7 mouse cellular contexts compared by ENCODE assay signal in the genomic region with DNA sequence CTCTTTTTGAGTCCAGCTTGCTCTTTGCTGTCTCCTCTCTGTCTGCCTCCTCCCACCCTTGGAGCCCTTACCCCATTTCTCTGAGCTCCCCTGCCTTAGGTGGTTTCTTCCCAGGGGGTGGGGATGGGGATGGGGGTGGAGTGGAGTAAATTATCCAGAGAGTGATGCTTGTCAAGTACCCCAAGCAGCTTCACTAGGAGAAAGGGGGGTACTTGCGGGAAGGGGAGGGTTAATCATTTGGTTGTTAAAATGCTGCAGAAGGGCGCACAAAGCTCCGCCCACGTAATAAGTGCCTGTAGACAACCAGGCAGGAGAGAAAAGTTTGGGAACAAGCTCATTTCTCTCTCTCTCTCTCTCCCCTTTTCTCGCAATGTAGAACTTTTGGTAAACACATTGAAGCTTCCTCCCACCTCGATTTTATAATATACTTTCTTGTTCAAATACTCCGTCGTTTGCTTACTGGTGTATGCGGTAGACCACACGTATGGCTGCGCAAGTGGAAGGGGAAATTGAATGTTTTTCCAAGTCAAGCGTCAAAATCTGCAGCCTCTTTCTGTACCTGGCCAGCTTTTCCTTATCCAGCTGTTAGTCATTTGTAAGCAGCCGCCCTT.
DNase-seq lines count a peak whose midpoint lies in the region; ATAC-seq and TF ChIP-seq lines count a peak whose summit lies in the region.

No protein-coding gene starts in this region.

- WGBS in lung, embryonic 15.5 days: 3% methylated on average over 13 of the region's 13 CpGs
- WGBS in forebrain, embryonic 14.5 days: 0% methylated on average over 13 of the region's 13 CpGs
- 3% methylated on average over 13 of the region's 13 CpGs for WGBS in liver, embryonic 12.5 days (ENCODE audit: insufficient replicate concordance)
- WGBS in stomach, postnatal 0 days: 0% methylated on average over 13 of the region's 13 CpGs
- under 1% methylated on average over 13 of the region's 13 CpGs for WGBS in kidney, adult 2 months

- H3K36me3 ChIP-seq in lung, embryonic 15.5 days: no peaks in the 10 kb centered on the region
- no peaks in the 10 kb centered on the region for H3K36me3 ChIP-seq in forebrain, embryonic 14.5 days (ENCODE audit: control insufficient read depth, insufficient read depth, low read length)
- no peaks in the 10 kb centered on the region for H3K36me3 ChIP-seq in liver, embryonic 12.5 days
- H3K36me3 ChIP-seq in stomach, postnatal 0 days (ENCODE audit: control insufficient read depth, insufficient read depth, low read length): no peaks in the 10 kb centered on the region
- H3K36me3 ChIP-seq in kidney, adult 2 months (ENCODE audit: control insufficient read depth, insufficient read depth, low read length): no peaks in the 10 kb centered on the region

- H3K9me3 ChIP-seq in lung, embryonic 15.5 days: no peaks in the 10 kb centered on the region
- H3K9me3 ChIP-seq in forebrain, embryonic 14.5 days (replicated peaks; ENCODE audit: control insufficient read depth, low read length): no peaks in the 10 kb centered on the region
- H3K9me3 ChIP-seq in liver, embryonic 12.5 days (replicated peaks): no peaks in the 10 kb centered on the region
- no peaks in the 10 kb centered on the region for H3K9me3 ChIP-seq in stomach, postnatal 0 days (ENCODE audit: control insufficient read depth, low read length)

- no peak for ATAC-seq in lung, embryonic 15.5 days (ENCODE audit: borderline replicate concordance, extremely low read depth, low FRiP score, low TSS enrichment)
- ATAC-seq in forebrain, embryonic 14.5 days: peak; percentile 59
- ATAC-seq in liver, embryonic 12.5 days: no peak
- no peak for ATAC-seq in stomach, postnatal 0 days (ENCODE audit: low FRiP score, low TSS enrichment)

- no peak overlapping the region for H3K9ac ChIP-seq in lung, embryonic 15.5 days
- H3K9ac ChIP-seq in forebrain, embryonic 14.5 days (ENCODE audit: low read length): peak overlapping the region; percentile 67; the same call in 1 of the 2 replicates
- H3K9ac ChIP-seq in liver, embryonic 12.5 days: no peak overlapping the region
- no peak overlapping the region for H3K9ac ChIP-seq in stomach, postnatal 0 days (ENCODE audit: low read length)

- no peak for TF ChIP-seq EP300 in stomach, postnatal 0 days (optimal IDR thresholded peaks at IDR 0.05)

- no peaks in the 10 kb centered on the region for H3K4me1 ChIP-seq in lung, embryonic 15.5 days
- peaks cover 6% of the 10 kb centered on the region; the same call in 1 of the 2 replicates for H3K4me1 ChIP-seq in forebrain, embryonic 14.5 days (ENCODE audit: control insufficient read depth, insufficient read depth, low read length)
- H3K4me1 ChIP-seq in liver, embryonic 12.5 days: no peaks in the 10 kb centered on the region
- no peaks in the 10 kb centered on the region for H3K4me1 ChIP-seq in stomach, postnatal 0 days (replicated peaks; ENCODE audit: control insufficient read depth, insufficient read depth)
- H3K4me1 ChIP-seq in kidney, adult 2 months (ENCODE audit: control insufficient read depth, insufficient read depth, low read length): no peaks in the 10 kb centered on the region

- peak overlapping the region; percentile 21 for H3K4me3 ChIP-seq in lung, embryonic 15.5 days
- H3K4me3 ChIP-seq in forebrain, embryonic 14.5 days (ENCODE audit: low read depth, low read length): peak overlapping the region; percentile 30
- H3K4me3 ChIP-seq in liver, embryonic 12.5 days: no peak overlapping the region
- H3K4me3 ChIP-seq in stomach, postnatal 0 days (ENCODE audit: low read depth, low read length): peak overlapping the region; percentile 8; the same call in 1 of the 2 replicates
- H3K4me3 ChIP-seq in kidney, adult 2 months (ENCODE audit: insufficient read depth, low read depth, low read length): no peak overlapping the region

- no peak for DNase-seq in lung, postnatal 36 days
- peak; percentile 52 for DNase-seq in forebrain, embryonic 14.5 days (ENCODE audit: low spot score)
- no peak for DNase-seq in stomach, postnatal 0 days (ENCODE audit: low spot score)
- no peak for DNase-seq in cerebellum, adult 11-12 months
- no peak for DNase-seq in kidney, adult 2 months

- peaks cover 5% of the 10 kb centered on the region; the same call in 1 of the 2 replicates for H3K27me3 ChIP-seq in lung, embryonic 15.5 days
- H3K27me3 ChIP-seq in forebrain, embryonic 14.5 days (replicated peaks; ENCODE audit: control insufficient read depth, insufficient read depth, low read length): no peaks in the 10 kb centered on the region
- H3K27me3 ChIP-seq in liver, embryonic 12.5 days (replicated peaks): peaks cover 14% of the 10 kb centered on the region; the same call in 1 of the 2 replicates
- no peaks in the 10 kb centered on the region for H3K27me3 ChIP-seq in stomach, postnatal 0 days (ENCODE audit: control insufficient read depth, insufficient read depth, low read length)
- no peaks in the 10 kb centered on the region for H3K27me3 ChIP-seq in kidney, adult 2 months (replicated peaks; ENCODE audit: control insufficient read depth, insufficient read depth, low read length)

- no peak for TF ChIP-seq POLR2A in kidney, adult 2 months (IDR thresholded peaks at IDR 0.05; ENCODE audit: low read depth, low read length)

- no peak for TF ChIP-seq CTCF in stomach, postnatal 0 days (IDR thresholded peaks at IDR 0.05; ENCODE audit: low read depth)
- TF ChIP-seq CTCF in kidney, adult 2 months (conservative IDR thresholded peaks at IDR 0.05; ENCODE audit: insufficient read depth, insufficient read length, low read depth, low read length): no peak

- no peak overlapping the region for H3K27ac ChIP-seq in lung, embryonic 15.5 days
- peak overlapping the region; percentile 79 for H3K27ac ChIP-seq in forebrain, embryonic 14.5 days (ENCODE audit: low read depth, low read length)
- H3K27ac ChIP-seq in liver, embryonic 12.5 days: no peak overlapping the region
- no peak overlapping the region for H3K27ac ChIP-seq in stomach, postnatal 0 days (replicated peaks)
- no peak overlapping the region for H3K27ac ChIP-seq in kidney, adult 2 months (ENCODE audit: insufficient read depth, low read depth, low read length)

- H3K4me2 ChIP-seq in lung, embryonic 15.5 days: peak overlapping the region; percentile 48
- H3K4me2 ChIP-seq in forebrain, embryonic 14.5 days (ENCODE audit: low read length): peak overlapping the region; percentile 86
- peak overlapping the region; percentile 51 for H3K4me2 ChIP-seq in liver, embryonic 12.5 days
- H3K4me2 ChIP-seq in stomach, postnatal 0 days (replicated peaks; ENCODE audit: low read depth): peak overlapping the region; percentile 33

Comparison
In these comparisons a context has a peak if more than half of its experiments do, and no peak if none do; other contexts are left out.
1. H3K4me2 ChIP-seq: peak in every context shown above with its lines; median percentile 86 in forebrain, embryonic 14.5 days; 51 in liver, embryonic 12.5 days; 48 in lung, embryonic 15.5 days; 33 in stomach, postnatal 0 days.
2. H3K4me3 ChIP-seq: peak in lung, embryonic 15.5 days (single experiment), forebrain, embryonic 14.5 days (single experiment) and stomach, postnatal 0 days (single experiment); none in liver, embryonic 12.5 days (single experiment) and kidney, adult 2 months (single experiment).